Mouse (Mus musculus): ENCODE measurements around the gene Myo1g.

DNA sequence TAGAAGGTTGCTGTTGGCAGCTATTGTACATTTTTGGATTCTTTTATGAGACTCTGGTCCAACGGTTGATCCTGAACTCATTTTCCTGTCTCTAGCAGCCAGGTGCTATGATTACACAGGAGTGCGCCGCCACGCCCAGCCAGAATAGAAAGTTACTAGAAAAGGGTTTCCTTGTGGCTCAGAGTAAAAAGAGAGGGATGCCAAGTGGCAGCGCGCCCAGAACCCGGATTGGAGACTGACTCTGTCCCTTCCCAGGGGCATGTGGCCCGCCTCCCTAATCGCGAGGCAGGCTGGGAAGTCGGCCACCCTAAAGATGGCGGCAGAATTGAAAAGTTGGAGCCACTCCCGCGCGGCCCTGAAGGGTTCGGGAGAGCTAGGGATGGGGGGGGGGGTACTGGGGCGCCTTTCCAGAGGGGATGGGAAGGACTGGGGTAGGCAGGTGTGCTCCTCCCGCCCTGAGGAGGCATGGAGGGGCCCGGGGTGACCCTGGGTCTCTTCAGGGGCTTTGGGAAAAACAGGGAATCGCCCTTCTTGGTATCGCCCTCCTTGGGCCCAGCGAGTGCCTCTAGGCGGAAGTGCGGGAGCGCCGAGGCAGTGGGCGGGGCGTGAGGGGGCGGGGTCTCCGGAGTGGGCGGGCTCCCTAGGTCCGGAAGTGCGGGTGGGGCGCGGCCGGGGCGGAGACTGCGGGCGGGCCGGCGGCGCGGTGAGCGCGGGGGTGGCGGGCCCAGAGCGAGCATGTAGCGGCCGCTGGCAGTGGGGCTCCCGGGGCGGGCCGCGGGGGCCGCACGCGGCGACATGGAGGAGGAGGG lies 25.6 kb upstream of the Myo1g start, which contains the start of gene Ccm2:
- TF ChIP-seq GATA1 (IDR thresholded peaks at IDR 0.05; ENCODE audit: borderline replicate concordance, low read length): no peak
- TF ChIP-seq FLI1 (IDR thresholded peaks at IDR 0.05; ENCODE audit: low read length): no peak
